Mouse (Mus musculus): ENCODE measurements at regions not wholly inside any gene's neighbourhood (a gene's known extent, or its start where the extent isn't known, plus 50 kb on each side); places are given as distances from the start of the nearest gene placed in this dataset.

GRCm38 (mm10) chr12:73491370-73491769, 54.8 kb downstream of the Tmem30b start:
- no peak for DNase-seq (ENCODE audit: low spot score)

GRCm38 (mm10) chr12:73482858-73483257, 63.3 kb downstream of the Tmem30b start:
- DNase-seq (ENCODE audit: low spot score) = no peak

DNA sequence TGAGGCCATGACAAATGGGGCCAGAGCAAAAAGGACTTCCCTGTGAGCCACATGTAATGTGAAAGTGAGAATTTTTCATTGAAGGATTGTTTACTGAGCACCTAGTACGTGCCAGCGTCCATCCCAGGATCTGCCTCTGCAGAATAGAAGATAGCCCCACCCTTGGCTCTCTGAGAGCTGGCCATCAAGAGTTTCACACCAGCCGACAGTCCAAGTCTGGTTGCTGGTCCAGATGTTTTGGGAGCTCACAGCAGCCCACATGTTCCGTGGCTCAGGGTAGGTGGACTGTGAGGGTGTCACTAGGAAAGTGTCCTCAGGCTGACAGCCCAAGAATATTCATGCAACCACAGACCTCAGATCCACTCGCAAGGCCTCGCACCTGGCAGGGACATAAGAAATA, 63.9 kb downstream of the Tmem30b start:
- DNase-seq (ENCODE audit: low spot score) = no peak

DNA sequence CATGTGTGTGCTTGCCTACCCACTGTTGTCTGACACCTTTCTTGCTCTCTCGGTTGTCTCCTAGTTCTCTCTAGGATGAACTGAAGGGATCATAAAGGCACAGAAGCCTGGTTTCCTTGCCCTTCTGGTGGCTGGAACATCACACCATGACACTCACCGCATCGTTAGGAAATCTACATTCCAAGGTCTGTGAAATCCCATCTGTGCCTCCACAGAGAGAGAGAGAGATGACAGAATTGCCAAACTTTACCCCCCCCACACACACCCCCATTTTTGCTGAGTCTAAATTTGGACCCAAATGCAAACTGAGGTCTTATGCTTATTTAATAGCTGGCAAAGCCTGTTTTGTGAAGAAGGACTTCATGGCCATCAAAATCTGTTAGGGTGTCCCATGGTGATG, 64.5 kb downstream of the Tmem30b start:
- DNase-seq (ENCODE audit: low spot score) = no peak

- DNase-seq (ENCODE audit: low spot score) = no peak
Measured at GRCm38 (mm10) chr12:73481165-73481564, 65.0 kb downstream of the Tmem30b start.

DNA sequence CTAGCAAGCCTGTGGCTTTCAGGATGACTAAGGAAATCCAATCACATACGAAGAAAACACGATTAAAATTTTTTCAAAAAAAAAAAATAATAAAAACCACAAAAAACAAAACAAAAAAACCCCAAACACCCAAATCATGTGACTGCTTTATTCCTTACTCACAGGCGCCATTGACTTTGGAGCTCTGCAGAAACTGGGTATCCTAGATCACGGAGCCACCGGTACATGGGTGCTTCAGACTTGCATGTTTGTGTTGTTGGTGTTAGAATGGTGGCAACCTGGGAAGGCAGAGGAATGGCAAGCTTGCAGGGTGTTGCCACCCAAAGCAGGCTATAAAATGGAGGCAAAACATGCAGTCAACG, 65.6 kb downstream of the Tmem30b start:
- no peak for DNase-seq (ENCODE audit: low spot score)

- no peak for DNase-seq (ENCODE audit: low spot score)
Measured at GRCm38 (mm10) chr12:73479932-73480609, 66.1 kb downstream of the Tmem30b start.

- no peak for DNase-seq (ENCODE audit: low spot score)
Measured at GRCm38 (mm10) chr12:73478641-73479040, 67.6 kb downstream of the Tmem30b start.

GRCm38 (mm10) chr12:73476421-73476858, 69.8 kb downstream of the Tmem30b start:
- no peak for DNase-seq (ENCODE audit: low spot score)

DNA sequence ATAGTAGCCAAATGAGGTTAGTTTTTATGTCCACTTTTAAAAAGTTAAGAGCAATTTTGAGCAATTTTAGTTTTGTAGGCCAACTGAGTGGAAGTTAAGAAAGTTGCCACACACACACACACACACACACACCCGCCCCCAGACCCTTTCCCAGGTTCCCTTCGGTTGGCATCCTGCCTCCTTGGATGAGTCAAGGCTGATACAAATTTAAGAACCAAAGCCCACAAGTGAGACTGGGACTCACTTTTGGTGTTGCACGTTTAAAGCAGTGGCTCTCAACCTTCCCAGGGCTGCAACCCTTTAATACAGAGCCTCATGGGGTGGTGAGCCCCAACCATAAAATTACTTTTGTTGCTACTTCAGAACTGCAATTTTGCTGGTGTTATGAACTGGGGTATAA, 70.4 kb downstream of the Tmem30b start:
- no peak for DNase-seq (ENCODE audit: low spot score)

DNA sequence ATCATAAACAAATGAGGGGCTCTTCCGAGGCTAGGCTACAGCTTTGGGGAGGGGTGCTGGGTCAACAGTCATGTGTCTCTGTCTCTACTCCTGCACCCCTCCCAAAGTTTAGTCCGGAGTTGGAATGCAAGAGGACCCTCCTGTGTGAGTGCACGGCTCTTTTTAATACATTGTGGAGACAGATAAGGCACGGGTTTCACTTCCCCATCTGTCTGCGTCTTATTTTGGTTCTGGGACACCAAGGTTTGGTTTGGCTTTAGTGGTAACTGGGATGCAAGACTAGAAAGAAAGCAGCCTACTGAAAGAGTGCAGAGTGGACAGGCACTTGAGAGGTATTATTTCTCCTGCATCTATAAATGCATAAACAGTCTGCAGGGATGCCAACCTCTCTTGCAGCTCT, 71.2 kb downstream of the Tmem30b start:
- no peak for DNase-seq (ENCODE audit: low spot score)

DNA sequence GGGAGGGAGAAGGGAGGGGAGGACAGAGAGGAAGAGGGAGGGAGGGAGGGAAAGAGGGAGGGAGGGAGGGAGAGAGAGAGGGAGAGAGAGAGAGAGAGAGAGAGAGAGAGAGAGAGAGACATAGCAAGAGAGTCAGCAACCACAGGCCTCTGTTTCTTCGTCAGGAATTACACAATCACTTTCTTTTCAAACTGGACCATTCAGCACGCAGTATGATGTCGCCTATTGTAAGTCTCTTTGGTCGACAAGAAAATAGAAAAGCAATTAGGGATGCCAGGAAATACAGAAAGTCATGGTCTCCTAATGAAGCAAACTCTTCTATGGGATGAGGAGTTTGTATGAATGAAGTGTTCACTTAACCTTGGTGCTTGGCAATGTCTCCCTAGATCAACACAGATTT, 73.1 kb downstream of the Tmem30b start:
- no peak for DNase-seq (ENCODE audit: low spot score)

DNA sequence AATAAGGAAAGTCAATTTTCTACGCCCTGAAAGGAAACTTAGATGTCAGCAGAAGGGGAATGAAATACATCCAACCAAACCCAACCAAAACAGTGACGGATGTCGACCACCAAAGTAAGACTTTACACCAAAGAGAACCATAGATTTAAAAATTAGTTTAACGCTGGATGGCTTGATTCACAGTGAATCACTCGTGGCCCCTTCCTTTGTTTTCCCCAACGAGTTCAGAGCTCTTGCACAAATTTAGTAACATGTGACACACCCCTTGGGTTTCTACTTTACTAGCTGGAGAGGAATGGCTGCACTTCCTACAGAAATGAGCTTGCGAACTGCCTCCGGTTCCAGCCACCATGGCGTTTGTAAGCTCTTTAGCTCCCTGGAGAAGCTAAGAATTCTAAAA, 74.2 kb downstream of the Tmem30b start:
- DNase-seq (ENCODE audit: low spot score) = no peak

DNA sequence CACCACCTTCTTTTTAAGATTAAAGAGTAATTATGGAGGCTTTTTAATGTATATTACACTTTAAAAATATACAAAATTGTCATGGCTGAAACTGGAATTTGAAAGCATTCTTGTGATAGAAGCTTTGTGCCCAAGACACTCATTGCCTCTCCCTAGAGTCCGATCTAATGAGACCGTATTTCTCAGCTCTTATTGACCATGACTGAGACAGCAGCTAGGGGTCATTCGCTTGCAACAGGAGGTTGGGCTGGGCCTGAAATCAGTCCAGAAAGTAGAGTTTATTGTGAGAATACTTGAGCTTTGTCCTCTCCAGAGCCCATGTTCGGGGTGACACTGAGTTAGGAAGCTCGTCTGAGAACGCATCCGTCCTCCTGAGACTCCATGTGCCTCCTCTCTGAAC, 79.7 kb downstream of the Tmem30b start:
- no peak for DNase-seq (ENCODE audit: low spot score)

DNA sequence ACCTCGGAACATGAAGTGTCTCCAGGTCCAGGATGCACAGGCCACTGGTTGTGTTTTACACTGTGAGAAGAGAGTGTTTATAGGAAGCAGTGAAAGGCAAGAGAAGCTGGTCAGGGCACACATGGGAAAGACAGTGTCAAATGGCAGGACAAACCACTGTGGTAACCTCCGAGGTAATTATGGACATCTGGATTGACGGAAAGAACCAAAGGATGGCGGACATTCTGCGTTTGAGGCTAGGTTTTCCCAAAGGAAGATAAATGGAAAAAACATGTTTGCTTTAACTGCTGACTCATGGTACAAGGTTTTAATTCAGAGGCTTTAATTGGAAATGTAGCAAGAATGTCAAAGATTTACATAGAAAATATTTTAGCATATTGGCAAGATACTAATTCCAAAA, 80.2 kb downstream of the Tmem30b start:
- DNase-seq (ENCODE audit: low spot score) = no peak

DNA sequence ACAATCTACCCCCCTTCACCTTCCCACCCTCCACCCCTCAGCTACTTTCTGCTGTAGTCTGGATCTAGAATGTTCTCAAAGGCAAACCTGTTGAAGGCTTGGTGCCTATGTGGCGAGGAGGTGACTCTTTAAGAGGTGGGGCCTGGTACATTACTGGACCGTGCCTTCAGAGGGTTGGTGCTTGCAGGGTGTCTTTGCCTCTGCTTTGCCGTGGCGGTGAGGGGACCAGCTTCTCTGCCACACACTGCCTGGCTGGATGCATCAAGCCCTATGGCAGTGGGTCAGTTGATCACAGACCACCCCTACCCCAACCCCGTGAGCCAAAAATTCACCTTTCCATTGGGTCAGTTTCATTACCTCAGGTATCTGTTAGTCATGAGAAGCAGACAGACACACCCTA, 81.9 kb downstream of the Tmem30b start:
- DNase-seq (ENCODE audit: low spot score) = no peak

- no peak for DNase-seq (ENCODE audit: low spot score)
Measured at GRCm38 (mm10) chr12:73462091-73462490, 84.1 kb downstream of the Tmem30b start.

DNA sequence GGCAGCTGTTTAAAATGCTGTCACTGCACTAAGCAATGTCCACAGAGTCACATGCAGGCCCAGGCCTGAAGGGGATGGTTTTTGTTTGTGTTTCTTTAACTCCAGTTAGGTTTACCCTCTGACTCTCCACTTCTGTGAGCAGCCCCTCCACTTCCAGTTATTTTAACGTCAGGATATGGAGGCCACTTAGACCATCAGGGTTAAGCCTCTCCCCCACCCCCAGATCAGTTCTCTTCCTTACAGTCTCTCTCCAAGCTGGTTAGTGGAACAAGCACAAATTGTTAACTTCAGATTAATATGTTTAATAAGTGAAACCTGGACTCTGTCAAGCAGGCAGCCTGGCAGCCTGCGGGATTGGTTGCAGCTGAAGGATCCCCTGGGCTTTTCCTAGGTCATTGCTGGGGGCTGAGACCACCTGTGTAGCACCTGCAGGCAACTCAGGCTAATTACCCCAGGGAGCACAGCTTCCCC, 85.9 kb downstream of the Tmem30b start:
- DNase-seq (ENCODE audit: low spot score) = no peak

DNA sequence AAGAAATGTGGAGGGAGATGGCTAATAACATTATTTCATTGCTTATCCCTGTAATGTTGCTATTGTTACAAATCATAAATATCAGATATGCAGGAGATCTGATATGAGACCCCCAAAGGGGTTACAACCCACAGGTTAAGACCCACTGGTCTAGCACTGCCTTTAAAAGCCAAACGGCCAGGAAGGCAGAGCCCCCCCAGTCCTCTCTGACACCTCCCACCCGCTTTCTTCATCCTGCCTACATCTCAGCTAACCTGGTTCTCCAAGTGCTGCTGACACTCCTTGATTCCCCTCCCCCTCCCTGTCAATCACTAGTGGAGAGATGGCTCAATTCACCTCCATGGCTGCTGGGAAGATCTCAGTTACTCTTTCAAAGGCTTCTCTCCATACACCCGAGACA, 94.9 kb downstream of the Tmem30b start:
- no peak for DNase-seq (ENCODE audit: low spot score)

- no peak for DNase-seq (ENCODE audit: low spot score)
Measured at GRCm38 (mm10) chr12:73450541-73450940, 95.7 kb downstream of the Tmem30b start.

DNA sequence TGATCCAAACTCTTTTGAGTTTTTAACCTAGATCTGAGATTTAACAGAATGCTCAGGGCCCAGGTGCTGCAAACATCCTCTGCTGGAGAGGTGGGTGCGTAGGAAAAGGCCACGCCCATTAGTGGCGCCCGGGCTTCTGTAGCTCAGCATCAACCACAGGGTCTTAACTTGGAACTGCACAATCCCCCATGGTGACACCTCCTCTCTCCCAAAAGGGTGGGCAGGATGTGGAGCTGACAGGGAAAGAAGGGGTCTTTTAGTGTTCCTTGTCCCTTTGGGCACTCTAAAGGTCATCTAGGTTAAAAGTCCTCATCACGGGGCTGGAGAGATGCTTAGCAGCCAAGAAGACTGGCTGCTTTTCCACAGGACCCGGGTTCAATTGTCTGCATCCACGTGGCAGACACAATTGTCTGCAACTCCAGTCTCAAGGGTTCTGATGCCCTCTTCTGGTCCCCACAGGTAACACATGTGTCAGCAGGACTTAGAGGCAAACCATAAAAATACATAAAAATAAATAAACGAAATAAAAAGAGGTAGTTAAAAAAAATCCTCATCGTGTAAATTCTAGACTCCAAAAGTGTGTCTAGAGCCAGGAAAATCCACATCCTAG, 96.2 kb downstream of the Tmem30b start:
- DNase-seq (ENCODE audit: low spot score) = no peak

- DNase-seq (ENCODE audit: low spot score) = no peak
Measured at GRCm38 (mm10) chr12:73449069-73449468, 97.1 kb downstream of the Tmem30b start.

GRCm38 (mm10) chr12:73448388-73448965, 97.7 kb downstream of the Tmem30b start:
- no peak for DNase-seq (ENCODE audit: low spot score)

All from urinary bladder, adult 2 months (tissue).